Mouse (Mus musculus): ENCODE data around the gene Fah. TPM values are rescaled to one million over a fixed set of nuclear protein-coding genes. Genes with fewer than 3 reads are reported as not detected.

The Fah gene
- polyA plus RNA-seq (2012; rRNA removed; ENCODE audit: low replicate concordance) = 4.5 and 8.3 TPM in 2 replicates

GRCm38 (mm10) chr7:84606293-84606749 is at the start of gene Fah:
Gene Fah, minus strand, starts transcription at chr7:84606722.

Other genes starting within 250 kb of the Fah start
- 0.15 and 1.2 TPM in 2 replicates for gene Arnt2, start 196.5 kb downstream of the Fah start, polyA plus RNA-seq (2012; rRNA removed; ENCODE audit: low replicate concordance)
- 0.25 and 0.33 TPM in 2 replicates for gene Gm2115, start 77.8 kb downstream of the Fah start, polyA plus RNA-seq (2012; rRNA removed; ENCODE audit: low replicate concordance)
- 39.3 and 47.4 TPM in 2 replicates for gene Zfand6, start 83.2 kb upstream of the Fah start, polyA plus RNA-seq (2012; rRNA removed; ENCODE audit: low replicate concordance)
- gene Olfr291, start 246.8 kb upstream of the Fah start, polyA plus RNA-seq (2012; rRNA removed; ENCODE audit: low replicate concordance) = not detected in 2 replicates